Mouse (Mus musculus): ENCODE results near the gene Slamf6. TPM values are rescaled to one million over a fixed set of nuclear protein-coding genes. Genes with fewer than 3 reads are reported as not detected.
A peak's percentile ranks its signal among the peaks of the same experiment; 100 is the strongest.

The Slamf6 gene
- total RNA-seq, 2 experiments from 2014 or later: not detected

- DNase-seq (ENCODE audit: low spot score in 2 of 2): no peak
Measured at GRCm38 (mm10) chr1:171994918-171995715, 77.8 kb downstream of the Slamf6 start.

GRCm38 (mm10) chr1:171996701-171997100 is 79.4 kb downstream of the Slamf6 start:
- DNase-seq (ENCODE audit: low spot score in 2 of 2): no peak

GRCm38 (mm10) chr1:171998820-171999597 is 81.7 kb downstream of the Slamf6 start:
- DNase-seq (ENCODE audit: low spot score in 2 of 2): no peak

GRCm38 (mm10) chr1:172000641-172001040 is 83.3 kb downstream of the Slamf6 start:
- DNase-seq (ENCODE audit: low spot score in 2 of 2): peak; percentile 37 to 73

- DNase-seq (ENCODE audit: low spot score in 2 of 2): no peak
Measured at GRCm38 (mm10) chr1:172001665-172002064, 84.3 kb downstream of the Slamf6 start.

Other genes starting within 250 kb of the Slamf6 start
- gene Cd48, start 235.5 kb upstream of the Slamf6 start, total RNA-seq (2021): under 1 TPM; 0.38 to 0.62 TPM
- gene Slamf1, start 150.4 kb upstream of the Slamf6 start, total RNA-seq (2021): under 1 TPM in 1 of 2 experiments, not detected in 1; 0.10 TPM
- 1 to 10 TPM; 2.2 to 2.5 TPM for gene Cd84, start 77.8 kb upstream of the Slamf6 start, total RNA-seq (2021)
- gene Gm10521, start 21.9 kb upstream of the Slamf6 start, total RNA-seq (2021): not detected
- 10 to 100 TPM; 13.4 to 13.6 TPM for gene Vangl2, start 110.9 kb downstream of the Slamf6 start, total RNA-seq (2021)
- 1 to 10 TPM in 1 of 2 experiments, under 1 TPM in 1; 0.68 to 1.1 TPM for gene Nhlh1, start 140.1 kb downstream of the Slamf6 start, total RNA-seq (2021)
- 100 to 1,000 TPM; 141 to 146 TPM for gene Copa, start 165.0 kb downstream of the Slamf6 start, total RNA-seq (2021)
- 10 to 100 TPM; 54.5 to 55.3 TPM for gene Ncstn, start 165.3 kb downstream of the Slamf6 start, total RNA-seq (2021)
- 10 to 100 TPM; 84.4 to 84.5 TPM for gene Pex19, start 209.2 kb downstream of the Slamf6 start, total RNA-seq (2021)
- 100 to 1,000 TPM; 111 to 115 TPM for gene Dcaf8, start 230.6 kb downstream of the Slamf6 start, total RNA-seq (2021)